Mouse (Mus musculus): Measurements from ENCODE around the gene Adcy5.

Gene Adcy5

GRCm38 (mm10) chr16:35205681-35206080, 51.0 kb downstream of the Adcy5 start:
- DNase-seq (ENCODE audit: low read depth, low spot score), result no peak

- no peak for DNase-seq (ENCODE audit: low read depth, low spot score)
Measured at GRCm38 (mm10) chr16:35206426-35206825, 51.7 kb downstream of the Adcy5 start.

GRCm38 (mm10) chr16:35208796-35209195, 54.1 kb downstream of the Adcy5 start:
- DNase-seq (ENCODE audit: low read depth, low spot score), result no peak

GRCm38 (mm10) chr16:35209753-35210152, 55.1 kb downstream of the Adcy5 start:
- no peak for DNase-seq (ENCODE audit: low read depth, low spot score)

GRCm38 (mm10) chr16:35215047-35215446, 60.4 kb downstream of the Adcy5 start:
- DNase-seq (ENCODE audit: low read depth, low spot score), result no peak

GRCm38 (mm10) chr16:35215498-35215897, 60.8 kb downstream of the Adcy5 start:
- no peak for DNase-seq (ENCODE audit: low read depth, low spot score)

- DNase-seq (ENCODE audit: low read depth, low spot score), result peak; percentile 14
Measured at GRCm38 (mm10) chr16:35216826-35217491, 62.3 kb downstream of the Adcy5 start.

- no peak for DNase-seq (ENCODE audit: low read depth, low spot score)
Measured at GRCm38 (mm10) chr16:35220412-35220811, 65.7 kb downstream of the Adcy5 start.

GRCm38 (mm10) chr16:35221581-35221980, 66.9 kb downstream of the Adcy5 start:
- DNase-seq (ENCODE audit: low read depth, low spot score), result no peak

- DNase-seq (ENCODE audit: low read depth, low spot score), result no peak
Measured at GRCm38 (mm10) chr16:35223930-35224329, 69.3 kb downstream of the Adcy5 start.

- DNase-seq (ENCODE audit: low read depth, low spot score), result no peak
Measured at GRCm38 (mm10) chr16:35224716-35225115, 70.0 kb downstream of the Adcy5 start.

GRCm38 (mm10) chr16:35229582-35229981, 74.9 kb downstream of the Adcy5 start:
- no peak for DNase-seq (ENCODE audit: low read depth, low spot score)

GRCm38 (mm10) chr16:35232153-35232750, 77.6 kb downstream of the Adcy5 start:
- no peak for DNase-seq (ENCODE audit: low read depth, low spot score)

- DNase-seq (ENCODE audit: low read depth, low spot score), result no peak
Measured at GRCm38 (mm10) chr16:35233329-35233728, 78.7 kb downstream of the Adcy5 start.

GRCm38 (mm10) chr16:35237091-35237490, 82.4 kb downstream of the Adcy5 start:
- no peak for DNase-seq (ENCODE audit: low read depth, low spot score)

GRCm38 (mm10) chr16:35239318-35239965, 84.8 kb downstream of the Adcy5 start:
- DNase-seq (ENCODE audit: low read depth, low spot score), result no peak

- peak; percentile 32 for DNase-seq (ENCODE audit: low read depth, low spot score)
Measured at GRCm38 (mm10) chr16:35239966-35240730, 85.5 kb downstream of the Adcy5 start.

GRCm38 (mm10) chr16:35247364-35247763, 92.7 kb downstream of the Adcy5 start:
- no peak for DNase-seq (ENCODE audit: low read depth, low spot score)

GRCm38 (mm10) chr16:35248825-35249224, 94.1 kb downstream of the Adcy5 start:
- DNase-seq (ENCODE audit: low read depth, low spot score), result peak; percentile 68

GRCm38 (mm10) chr16:35249763-35250162, 95.1 kb downstream of the Adcy5 start:
- DNase-seq (ENCODE audit: low read depth, low spot score), result no peak

- no peak for DNase-seq (ENCODE audit: low read depth, low spot score)
Measured at GRCm38 (mm10) chr16:35251690-35252089, 97.0 kb downstream of the Adcy5 start.

- no peak for DNase-seq (ENCODE audit: low read depth, low spot score)
Measured at GRCm38 (mm10) chr16:35252967-35253366, 98.3 kb downstream of the Adcy5 start.

All from skeletal muscle tissue, adult 2 months (tissue).